Mouse (Mus musculus) CH12.LX (cell line): ENCODE measurements around the gene Slc43a1. TPM values are rescaled to one million over a fixed set of nuclear protein-coding genes. Genes with fewer than 3 reads are reported as not detected.
A peak's percentile ranks its signal among the peaks of the same experiment; 100 is the strongest.

Experiments
- DNase-seq: peaks from one replicate; pipeline ENCODE4 v3.0.0-alpha.2; 2013; ENCODE audit errors: extremely low read depth
- H3K27ac ChIP-seq: 2 replicates; pipeline ENCODE4 v1.5.1; 2012; ENCODE audit warnings: low read depth, mild to moderate bottlenecking, control low read depth, moderate library complexity; ENCODE audit not compliant: insufficient read depth
- H3K27me3 ChIP-seq: replicated peaks from 2 replicates; pipeline ENCODE3; 2012; ENCODE audit warnings: inconsistent platforms
- H3K36me3 ChIP-seq, 2 experiments: replicated peaks in 1 of 2; 2 replicates each; pipeline versions ENCODE3 to v1.6.1; 2012; ENCODE audit warnings: inconsistent platforms in 1 of 2, low read length in 1 of 2, mild to moderate bottlenecking in 1 of 2, mixed read lengths in 1 of 2, moderate library complexity in 1 of 2; ENCODE audit not compliant: control insufficient read depth in 1 of 2, insufficient read depth in 1 of 2
- H3K4me1 ChIP-seq, 2 experiments: 2 replicates each; pipeline ENCODE4 v1.6.1; 2012; ENCODE audit warnings: inconsistent platforms in 1 of 2, moderate library complexity in 1 of 2; ENCODE audit not compliant: insufficient read depth in 2 of 2, control insufficient read depth in 1 of 2
- H3K4me2 ChIP-seq: 2 replicates; pipeline ENCODE4 v1.6.1; 2012; ENCODE audit warnings: low read depth, mild to moderate bottlenecking, control low read depth; ENCODE audit not compliant: poor library complexity, insufficient read depth, severe bottlenecking
- H3K4me3 ChIP-seq, 3 experiments: fragments of 150-350 bp in 1 of 3; sonication (generic) in 1 of 3; replicated peaks in 1 of 3; 2 replicates each; pipeline versions ENCODE3 to v1.5.1; 2011 to 2012; ENCODE audit warnings: low read depth in 2 of 3, low read length in 2 of 3, mild to moderate bottlenecking in 2 of 3, moderate library complexity in 2 of 3, control low read depth in 1 of 3, improper control_type of control experiment in 1 of 3, inconsistent platforms in 1 of 3, mixed read lengths in 1 of 3; ENCODE audit not compliant: poor library complexity in 1 of 3
- H3K79me2 ChIP-seq: replicated peaks from 2 replicates; pipeline ENCODE4 v1.6.1; 2012; ENCODE audit warnings: mild to moderate bottlenecking, moderate library complexity; ENCODE audit not compliant: control insufficient read depth, poor library complexity, insufficient read depth, severe bottlenecking; ENCODE audit errors: extremely low read depth
- H3K9ac ChIP-seq: 2 replicates; pipeline ENCODE4 v1.6.1; 2012; ENCODE audit warnings: low read depth, mild to moderate bottlenecking, control low read depth, moderate library complexity; ENCODE audit not compliant: insufficient read depth
- H3K9me3 ChIP-seq: replicated peaks from 2 replicates; pipeline ENCODE3; 2012; ENCODE audit warnings: low read length, inconsistent platforms, mixed read lengths
- E2F4 ChIP-seq: IDR thresholded peaks from 2 replicates; pipeline ENCODE4 v1.6.1; 2011; ENCODE audit warnings: low read depth, low read length, improper control_type of control experiment; ENCODE audit not compliant: insufficient replicate concordance
- ELF1 ChIP-seq: IDR thresholded peaks from 2 replicates; pipeline ENCODE4 v1.6.1; 2014; ENCODE audit warnings: low read depth, mild to moderate bottlenecking, inconsistent platforms, low read length, improper control_type of control experiment
- IRF4 ChIP-seq: IDR thresholded peaks from 2 replicates; pipeline ENCODE4 v1.6.1; 2014; ENCODE audit warnings: low read depth, mild to moderate bottlenecking, inconsistent platforms, low read length, improper control_type of control experiment
- MAZ ChIP-seq: IDR thresholded peaks from 2 replicates; pipeline ENCODE4 v1.6.1; 2012; ENCODE audit warnings: low read depth, mild to moderate bottlenecking, inconsistent platforms, low read length, improper control_type of control experiment, moderate library complexity
- MEF2A ChIP-seq: IDR thresholded peaks from 2 replicates; pipeline ENCODE4 v1.6.1; 2014; ENCODE audit warnings: low read depth, mild to moderate bottlenecking, inconsistent platforms, low read length, improper control_type of control experiment, borderline replicate concordance
- ZMIZ1 ChIP-seq: IDR thresholded peaks from 2 replicates; pipeline ENCODE4 v1.6.1; 2012; ENCODE audit warnings: low read depth, mild to moderate bottlenecking, inconsistent platforms, low read length, improper control_type of control experiment
- dilution Hi-C: fragments of 300-500 bp; cut with MboI; formaldehyde crosslinking; loops from 2 replicates; pipeline ENCODE4 v1.14.3; 2020; ENCODE audit warnings: low sequenced_read_pairs; ENCODE audit not compliant: extremely low pct_unique_long_range_greater_than_20kb, extremely low pct_ligation_motif_present
- in situ Hi-C: fragments of 300-500 bp; cut with MboI; formaldehyde crosslinking; loops from 3 replicates; pipeline ENCODE4 v1.14.3; 2019; ENCODE audit warnings: low sequenced_read_pairs, low pct_ligation_motif_present, low pct_unique_long_range_greater_than_20kb, mixed read lengths
- polyA plus RNA-seq: library from polyadenylated mRNA; unstranded; fragments of >175 nt; gene quantifications from 2 replicates; pipeline ENCODE4 v1.2.1, GENCODE M21; 2012; ENCODE audit warnings: low read depth; ENCODE audit not compliant: insufficient read length
- total RNA-seq, 2 experiments: library from RNA; depleted of rRNA; stranded (reverse); fragments of 300-350 nt in 1 of 2; fragments of >200 nt in 1 of 2; gene quantifications; 2 replicates each; pipeline ENCODE4 v1.2.3; 2012 to 2014

Gene Slc43a1
- total and polyA plus RNA-seq, 3 experiments, result 0.19 to 5.0 (median 0.30) TPM

GRCm38 (mm10) chr2:84812676-84813075, 26.0 kb upstream of the Slc43a1 start:
- no peak overlapping the region for H3K9ac ChIP-seq
- peaks cover 0 to 9% of the 10 kb centered on the region in 2 experiments; a peak in 2 of 4 replicates for H3K4me1 ChIP-seq
- H3K9me3 ChIP-seq, result no peaks in the 10 kb centered on the region
- TF ChIP-seq E2F4, result no peak
- DNase-seq, result no peak
- H3K4me3 ChIP-seq, result no peak overlapping the region
- in situ Hi-C loops (no loop called here), dilution Hi-C loops (no loop called here)
- H3K36me3 ChIP-seq, result peaks cover 0 to 2% of the 10 kb centered on the region in 2 experiments
- no peaks in the 10 kb centered on the region for H3K79me2 ChIP-seq
- H3K27me3 ChIP-seq, result peaks cover 3% of the 10 kb centered on the region
- no peak overlapping the region for H3K27ac ChIP-seq
- no peak overlapping the region for H3K4me2 ChIP-seq

- Histone ChIP-seq H3K9me3 (no peaks in the 10 kb centered on the region), H3K36me3 (no peaks in the 10 kb centered on the region), H3K4me3 (no peak overlapping the region), H3K9ac (no peak overlapping the region), H3K4me2 (0 out of 2 replicates have a peak overlapping the region, but pooled peaks have one; percentile 4), H3K27ac (no peak overlapping the region), H3K27me3 (peaks cover 35% of the 10 kb centered on the region), H3K4me1 (peaks cover 11 to 23% of the 10 kb centered on the region in 2 experiments), H3K79me2 (no peaks in the 10 kb centered on the region)
- in situ Hi-C loops, result loop anchor here (10.0 kb wide), 1 partner anchor 205 kb away; no protein-coding TSS in a partner anchor
- TF ChIP-seq IRF4 (no peak), MEF2A (peak; percentile 89)
- dilution Hi-C loops, result no loop called here
- DNase-seq, result no peak
These were observed 18.8 kb upstream of the Slc43a1 start for GRCm38 (mm10) chr2:84819861-84820260.

DNA sequence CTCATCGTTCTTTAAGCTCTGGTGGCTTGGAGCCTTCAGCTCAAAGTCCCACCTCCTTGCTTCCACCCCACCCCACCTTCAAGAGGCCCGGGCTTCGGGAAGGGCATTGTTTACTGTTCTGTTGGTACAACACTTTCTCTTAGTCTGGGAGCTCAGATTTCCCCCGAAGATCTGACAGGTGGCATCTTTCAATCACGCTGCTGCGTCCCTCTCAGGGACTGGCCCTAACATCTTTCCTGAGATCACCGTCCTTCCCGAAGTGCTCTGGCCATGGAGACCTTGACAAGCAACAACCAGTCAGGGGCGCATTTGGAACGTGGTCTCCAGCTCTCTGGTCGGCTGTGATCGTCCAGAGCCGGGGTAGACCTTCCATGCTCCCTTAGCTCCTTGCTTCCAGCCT, 16.1 kb upstream of the Slc43a1 start, which contains the start of gene Smtnl1:
Gene Smtnl1 (minus strand): TSS at position 101 of the 400 bp plus-strand sequence.
- TF ChIP-seq ELF1, result no peak
- no peak for TF ChIP-seq MAZ
- TF ChIP-seq IRF4, result no peak
- Histone ChIP-seq H3K27me3 (peaks cover 38% of the 10 kb centered on the region), H3K4me3 (peak within 1 kb of the TSS in 1 of 3 experiments; percentile 9), H3K9me3 (no peaks in the 10 kb centered on the region), H3K36me3 (no peaks in the 10 kb centered on the region), H3K27ac (no peak within 1 kb of the TSS), H3K79me2 (peaks cover 5% of the 10 kb centered on the region), H3K9ac (peak within 1 kb of the TSS; percentile 32; the same call in 1 of the 2 replicates), H3K4me2 (peak within 1 kb of the TSS; percentile 22), H3K4me1 (peaks cover 14% of the 10 kb centered on the region in 2 experiments)
- DNase-seq, result no peak
- in situ Hi-C loops (loop anchor here (10.0 kb wide), 1 partner anchor 202 kb away; no protein-coding TSS in a partner anchor), dilution Hi-C loops (no loop called here)

DNA sequence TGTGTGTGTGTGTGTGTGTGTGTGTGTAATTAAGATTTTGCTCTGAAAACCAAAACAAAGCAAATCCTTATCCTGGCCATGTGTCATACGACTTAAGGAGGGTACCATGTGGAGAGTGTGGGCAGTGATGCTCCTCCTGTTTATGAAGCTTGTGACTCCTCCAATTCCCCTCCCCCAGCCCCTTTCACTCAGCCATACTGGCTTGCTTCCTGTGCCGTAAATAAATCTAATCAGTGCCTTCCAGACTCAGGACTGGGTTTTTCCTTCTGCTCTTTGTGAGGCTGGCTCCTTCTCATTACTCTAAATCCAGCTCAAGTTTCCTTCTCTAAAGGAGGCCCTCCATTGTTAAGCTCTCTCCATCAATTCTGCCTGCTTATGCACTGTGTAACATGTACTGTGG, 15.4 kb upstream of the Slc43a1 start:
- H3K27me3 ChIP-seq, result peaks cover 38% of the 10 kb centered on the region
- dilution Hi-C loops, result no loop called here
- TF ChIP-seq ZMIZ1, result no peak

More for the DNA sequence above, 15.4 kb upstream of the Slc43a1 start:
- Histone ChIP-seq H3K79me2 (peaks cover 11% of the 10 kb centered on the region), H3K27ac (no peak overlapping the region), H3K9ac (no peak overlapping the region; the same call in 1 of the 2 replicates), H3K36me3 (no peaks in the 10 kb centered on the region), H3K4me3 (no peak overlapping the region), H3K4me2 (peak overlapping the region; percentile 22), H3K9me3 (no peaks in the 10 kb centered on the region), H3K4me1 (peaks cover 14 to 18% of the 10 kb centered on the region in 2 experiments)
- DNase-seq, result no peak
- in situ Hi-C loops, result loop anchor here (10.0 kb wide), 1 partner anchor 202 kb away; no protein-coding TSS in a partner anchor
